Mouse (Mus musculus) G1E (cell line): ENCODE results near the gene Eef1e1.

Experiments used
- CTCF ChIP-seq: IDR thresholded peaks from 2 replicates; pipeline ENCODE4 v1.5.1; 2012; ENCODE audit warnings: low read depth, low read length, inconsistent platforms, mixed read lengths
- GATA1 ChIP-seq: IDR thresholded peaks from 2 replicates; pipeline ENCODE4 v1.6.1; 2012; ENCODE audit warnings: borderline replicate concordance, low read length, inconsistent platforms, mixed read lengths

DNA sequence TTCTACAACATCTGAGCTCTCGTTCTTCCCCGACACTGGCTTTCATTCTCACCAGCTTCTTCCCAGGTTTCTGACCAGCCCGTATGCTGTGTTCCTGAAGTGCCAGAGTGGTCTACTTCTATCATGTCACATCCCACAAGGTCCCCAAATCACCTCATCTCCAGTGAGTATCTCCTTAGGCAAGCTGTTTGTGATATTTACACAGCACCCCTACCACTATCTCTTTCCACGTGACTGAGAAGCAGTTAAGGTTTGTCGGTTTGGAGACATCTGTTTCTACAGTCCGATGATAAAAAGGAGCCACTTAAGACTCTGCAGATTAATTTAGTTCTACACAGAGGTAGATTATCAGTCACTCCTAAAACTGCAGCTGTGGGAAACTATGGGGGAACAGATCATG lies 26.3 kb downstream of the Eef1e1 start:
- TF ChIP-seq GATA1: no peak
- no peak for TF ChIP-seq CTCF
